Mouse (Mus musculus) forebrain, embryonic 14.5 days (tissue): Measurements from ENCODE around the gene Slc2a13. TPM values are rescaled to one million over a fixed set of nuclear protein-coding genes. Genes with fewer than 3 reads are reported as not detected.

Experiments used
- ATAC-seq: fragments of 200-750 bp; cut with Nextera tagmentation; 2 replicates; pipeline ENCODE4 v1.8.0; 2017; ENCODE audit warnings: mild to moderate bottlenecking, moderate library complexity
- DNase-seq: peaks from one replicate; pipeline ENCODE4 v3.0.0-alpha.2; 2015; ENCODE audit warnings: low spot score
- H3K27ac ChIP-seq: fragments of 300-500 bp; sonication (generic); 2 replicates; pipeline ENCODE4 v1.5.1; 2014; ENCODE audit warnings: low read depth, mild to moderate bottlenecking, control low read depth, low read length, moderate library complexity
- H3K27me3 ChIP-seq: fragments of 300-500 bp; sonication (generic); replicated peaks from 2 replicates; pipeline ENCODE4 v1.6.1; 2014; ENCODE audit warnings: low read length, control low read depth, mixed read lengths; ENCODE audit not compliant: control insufficient read depth, insufficient read depth
- H3K36me3 ChIP-seq: fragments of 300-500 bp; sonication (generic); 2 replicates; pipeline ENCODE4 v1.6.1; 2014; ENCODE audit warnings: low read length, control low read depth; ENCODE audit not compliant: control insufficient read depth, insufficient read depth
- H3K4me1 ChIP-seq: fragments of 300-500 bp; sonication (generic); 2 replicates; pipeline ENCODE4 v1.6.1; 2014; ENCODE audit warnings: antibody characterized with exemption, low read length, control low read depth; ENCODE audit not compliant: control insufficient read depth, insufficient read depth
- H3K4me2 ChIP-seq: fragments of 300-500 bp; sonication (generic); 2 replicates; pipeline ENCODE4 v1.6.1; 2014; ENCODE audit warnings: mild to moderate bottlenecking, control low read depth, low read length
- H3K4me3 ChIP-seq: fragments of 300-500 bp; sonication (generic); 2 replicates; pipeline ENCODE4 v1.5.1; 2014; ENCODE audit warnings: low read depth, low read length, control low read depth
- H3K9ac ChIP-seq: fragments of 300-500 bp; sonication (generic); 2 replicates; pipeline ENCODE4 v1.6.1; 2014; ENCODE audit warnings: mild to moderate bottlenecking, low read length, control low read depth, moderate library complexity
- H3K9me3 ChIP-seq: fragments of 300-500 bp; sonication (generic); replicated peaks from 2 replicates; pipeline ENCODE4 v1.6.1; 2016; ENCODE audit warnings: low read length, control low read depth, mixed read lengths; ENCODE audit not compliant: control insufficient read depth
- WGBS: fragments of 180-500 bp; shearing (Covaris S2); extraction: QIAGEN DNeasy Blood & Tissue Kit; methylation state at CpG from one replicate; pipeline ENCODE4 v1.1.7; 2014; 5-methylcytosine and 5-hydroxymethylcytosine counted together
- polyA plus RNA-seq: library from polyadenylated mRNA; unstranded; fragments of >200 nt; fragmentation: Nextera tagmentation; extraction: Ambion mirVana; gene quantifications from 2 replicates; pipeline ENCODE4 v1.2.1, GENCODE M21; 2014

Gene Slc2a13
- polyA plus RNA-seq, 1 experiment from 2014 or later = 3.3 TPM

GRCm38 (mm10) chr15:91334416-91334900 lies 238.6 kb downstream of the Slc2a13 start:
- no peak overlapping the region for H3K9ac ChIP-seq
- H3K27me3 ChIP-seq = no peaks in the 10 kb centered on the region
- no peak overlapping the region for H3K4me2 ChIP-seq
- ATAC-seq (no peak), DNase-seq (no peak)
- 81% methylated on average over 6 of the region's 6 CpGs for WGBS
- no peaks in the 10 kb centered on the region for H3K36me3 ChIP-seq
- no peaks in the 10 kb centered on the region for H3K4me1 ChIP-seq
- no peaks in the 10 kb centered on the region for H3K9me3 ChIP-seq
- H3K4me3 ChIP-seq = no peak overlapping the region
- no peak overlapping the region for H3K27ac ChIP-seq

GRCm38 (mm10) chr15:91327748-91328147 lies 245.3 kb downstream of the Slc2a13 start:
- 62% methylated on average over 3 of the region's 3 CpGs for WGBS
- ATAC-seq = no peak

DNA sequence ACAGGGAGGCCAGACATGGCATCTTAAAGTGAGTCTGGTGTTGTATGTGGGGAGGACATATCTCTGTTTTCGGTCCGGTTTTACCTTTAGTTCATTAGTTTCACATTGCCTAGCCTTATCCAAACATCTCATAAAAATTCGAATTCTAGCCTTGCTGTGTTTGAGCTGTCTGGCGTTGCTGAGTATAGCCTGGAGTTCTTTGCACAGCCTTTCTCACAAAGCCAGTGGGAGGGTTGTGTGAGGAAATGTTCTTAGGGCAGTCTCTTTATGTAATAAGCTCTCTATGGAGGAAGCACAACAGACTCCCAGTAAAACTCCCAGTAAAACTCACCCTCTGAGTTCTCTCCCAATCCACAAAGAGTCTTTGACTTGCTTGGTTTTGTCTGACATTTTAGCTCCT lies 246.0 kb downstream of the Slc2a13 start:
- Histone ChIP-seq H3K4me3 (no peak overlapping the region), H3K4me2 (no peak overlapping the region), H3K4me1 (no peaks in the 10 kb centered on the region), H3K27ac (no peak overlapping the region), H3K9ac (no peak overlapping the region), H3K27me3 (no peaks in the 10 kb centered on the region), H3K36me3 (no peaks in the 10 kb centered on the region), H3K9me3 (no peaks in the 10 kb centered on the region)
- DNase-seq = no peak
- 72% methylated on average over 4 of the region's 4 CpGs for WGBS
- ATAC-seq = no peak

More at GRCm38 (mm10) chr15:91327748-91328147, 245.3 kb downstream of the Slc2a13 start:
- Histone ChIP-seq H3K27ac (no peak overlapping the region), H3K4me2 (no peak overlapping the region), H3K27me3 (no peaks in the 10 kb centered on the region), H3K9ac (no peak overlapping the region), H3K36me3 (no peaks in the 10 kb centered on the region), H3K4me1 (no peaks in the 10 kb centered on the region), H3K9me3 (no peaks in the 10 kb centered on the region), H3K4me3 (no peak overlapping the region)
- DNase-seq = no peak

- Histone ChIP-seq H3K9me3 (no peaks in the 10 kb centered on the region), H3K4me3 (no peak overlapping the region), H3K36me3 (no peaks in the 10 kb centered on the region), H3K27ac (no peak overlapping the region), H3K9ac (no peak overlapping the region), H3K4me1 (no peaks in the 10 kb centered on the region; the same call in 1 of the 2 replicates), H3K27me3 (no peaks in the 10 kb centered on the region), H3K4me2 (no peak overlapping the region)
- 70% methylated on average over 3 of the region's 3 CpGs for WGBS
- no peak for ATAC-seq
- DNase-seq = no peak
Measured at GRCm38 (mm10) chr15:91319376-91319775, 253.7 kb downstream of the Slc2a13 start.

DNA sequence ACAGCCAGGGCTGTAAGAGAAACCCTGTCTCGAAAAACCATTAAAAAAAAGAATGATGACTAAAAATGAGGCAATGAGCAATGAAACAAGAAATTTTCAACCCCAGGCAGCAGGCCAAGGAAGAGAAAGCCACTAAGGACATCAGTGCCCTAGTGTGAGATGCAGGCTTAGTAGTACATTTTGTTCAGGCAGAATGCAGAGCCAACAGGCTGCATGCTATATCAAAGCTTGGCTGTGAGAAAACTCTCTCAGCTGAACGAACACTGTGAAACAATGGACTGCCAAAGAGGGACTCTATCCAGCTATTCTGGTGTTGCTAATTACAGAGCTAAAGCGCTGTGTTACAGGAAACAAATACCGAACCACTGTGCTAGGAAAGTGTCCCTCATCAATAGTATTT lies 256.1 kb downstream of the Slc2a13 start:
- peak; percentile 57; the same call in 1 of the 2 replicates for ATAC-seq
- no peak overlapping the region for H3K27ac ChIP-seq
- H3K27me3 ChIP-seq = no peaks in the 10 kb centered on the region
- peak; percentile 78 for DNase-seq
- no peak overlapping the region for H3K9ac ChIP-seq
- peaks cover 2% of the 10 kb centered on the region; the same call in 1 of the 2 replicates for H3K4me1 ChIP-seq
- WGBS = 25% methylated on average over 4 of the region's 4 CpGs
- no peaks in the 10 kb centered on the region for H3K36me3 ChIP-seq
- H3K9me3 ChIP-seq = no peaks in the 10 kb centered on the region
- no peak overlapping the region for H3K4me2 ChIP-seq
- H3K4me3 ChIP-seq = no peak overlapping the region

GRCm38 (mm10) chr15:91314402-91315318 lies 258.4 kb downstream of the Slc2a13 start:
- Histone ChIP-seq H3K9me3 (no peaks in the 10 kb centered on the region), H3K27ac (peak overlapping the region; percentile 44; the same call in 1 of the 2 replicates), H3K4me2 (no peak overlapping the region), H3K36me3 (no peaks in the 10 kb centered on the region), H3K4me3 (no peak overlapping the region), H3K27me3 (no peaks in the 10 kb centered on the region), H3K4me1 (peaks cover 2% of the 10 kb centered on the region; the same call in 1 of the 2 replicates), H3K9ac (no peak overlapping the region)
- DNase-seq (peak; percentile 71), ATAC-seq (peak; percentile 60; the same call in 1 of the 2 replicates)
- WGBS = 64% methylated on average over 19 of the region's 19 CpGs

DNA sequence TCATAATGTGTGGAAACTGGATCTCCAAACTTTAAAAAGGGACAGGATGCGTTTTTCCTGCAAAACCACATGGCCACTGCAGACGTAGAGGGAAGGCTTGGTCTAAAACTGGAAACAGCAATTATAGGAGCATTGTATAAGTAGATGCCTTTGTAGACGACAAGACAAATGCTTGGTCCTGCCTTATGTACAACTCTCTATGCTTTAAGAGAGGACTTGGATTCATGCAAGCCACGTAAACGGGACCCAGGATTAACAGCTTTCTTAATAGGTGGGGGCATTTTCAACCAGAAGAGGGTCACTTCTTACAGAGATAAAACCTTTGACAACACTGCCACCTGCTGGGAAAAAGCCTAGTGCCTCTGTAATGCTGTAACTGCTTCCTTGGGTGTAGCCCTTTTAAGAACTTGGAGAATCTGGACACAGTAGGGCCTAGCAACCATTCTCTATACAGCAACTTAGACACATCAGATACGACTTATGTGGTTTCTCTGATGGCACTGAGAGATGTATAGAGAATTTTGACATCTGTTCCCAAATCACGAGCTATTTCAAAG lies 268.7 kb downstream of the Slc2a13 start:
- no peak overlapping the region for H3K27ac ChIP-seq
- DNase-seq (peak; percentile 81), ATAC-seq (peak; percentile 77)
- H3K9ac ChIP-seq = no peak overlapping the region
- H3K36me3 ChIP-seq = no peaks in the 10 kb centered on the region
- WGBS = 39% methylated on average over 7 of the region's 7 CpGs
- no peaks in the 10 kb centered on the region for H3K4me1 ChIP-seq
- H3K9me3 ChIP-seq = no peaks in the 10 kb centered on the region
- H3K27me3 ChIP-seq = no peaks in the 10 kb centered on the region
- H3K4me3 ChIP-seq = no peak overlapping the region
- no peak overlapping the region for H3K4me2 ChIP-seq

- ATAC-seq (peak; percentile 70), DNase-seq (peak; percentile 94)
- no peak overlapping the region for H3K4me3 ChIP-seq
- no peaks in the 10 kb centered on the region for H3K27me3 ChIP-seq
- 8% methylated on average over 3 of the region's 3 CpGs for WGBS
- H3K9ac ChIP-seq = no peak overlapping the region
- no peaks in the 10 kb centered on the region for H3K4me1 ChIP-seq
- no peaks in the 10 kb centered on the region for H3K36me3 ChIP-seq
- H3K27ac ChIP-seq = no peak overlapping the region
- no peaks in the 10 kb centered on the region for H3K9me3 ChIP-seq
- H3K4me2 ChIP-seq = no peak overlapping the region
Measured at GRCm38 (mm10) chr15:91301366-91301765, 271.7 kb downstream of the Slc2a13 start.
